Mouse (Mus musculus) ovary, postnatal 36 days (tissue): ENCODE data around the gene Siah3.
"Not testable (repeated sequence)": the region's sequence is repeated elsewhere in the genome, so short reads cannot be mapped to it uniquely, and the experiment has no call there.

Experiments used
- DNase-seq: peaks from one replicate; pipeline ENCODE4 v3.0.0; 2022; ENCODE audit warnings: low spot score, mixed read lengths

Siah3 gene

GRCm38 (mm10) chr14:75455743-75456421 lies at the start of gene Siah3:
TSS of gene Siah3 (plus strand) at chr14:75455982.
- no peak for DNase-seq

- no peak for DNase-seq
Observed at GRCm38 (mm10) chr14:75409772-75410171, 46.0 kb upstream of the Siah3 start.

GRCm38 (mm10) chr14:75410392-75410791 lies 45.4 kb upstream of the Siah3 start:
- no peak for DNase-seq

GRCm38 (mm10) chr14:75418721-75419120 lies 37.1 kb upstream of the Siah3 start:
- DNase-seq: no peak

GRCm38 (mm10) chr14:75419876-75420275 lies 35.9 kb upstream of the Siah3 start:
- DNase-seq: no peak

GRCm38 (mm10) chr14:75420811-75421210 lies 35.0 kb upstream of the Siah3 start:
- no peak for DNase-seq

- no peak for DNase-seq
Observed at GRCm38 (mm10) chr14:75431173-75431786, 24.5 kb upstream of the Siah3 start.

- DNase-seq: no peak
Observed at GRCm38 (mm10) chr14:75432850-75433249, 22.9 kb upstream of the Siah3 start.

- no peak for DNase-seq
Observed at GRCm38 (mm10) chr14:75434576-75434975, 21.2 kb upstream of the Siah3 start.

GRCm38 (mm10) chr14:75444486-75445105 lies 11.2 kb upstream of the Siah3 start:
- DNase-seq: no peak

GRCm38 (mm10) chr14:75445281-75445947 lies 10.4 kb upstream of the Siah3 start:
- DNase-seq: peak; percentile 51

- DNase-seq: no peak
Observed at GRCm38 (mm10) chr14:75445948-75446281, 9.9 kb upstream of the Siah3 start.

- not testable (repeated sequence) for DNase-seq
Observed at GRCm38 (mm10) chr14:75446314-75446713, 9.5 kb upstream of the Siah3 start.

GRCm38 (mm10) chr14:75453906-75454305 lies 1.9 kb upstream of the Siah3 start:
- DNase-seq: no peak

GRCm38 (mm10) chr14:75454716-75455115 lies 1.1 kb upstream of the Siah3 start:
- peak; percentile 44 for DNase-seq

GRCm38 (mm10) chr14:75455361-75455742 lies 430 bp upstream of the Siah3 start:
- no peak for DNase-seq

GRCm38 (mm10) chr14:75456489-75457220 lies 873 bp downstream of the Siah3 start:
- no peak for DNase-seq

- no peak for DNase-seq
Observed at GRCm38 (mm10) chr14:75457221-75457600, 1.4 kb downstream of the Siah3 start.

GRCm38 (mm10) chr14:75459431-75459830 lies 3.6 kb downstream of the Siah3 start:
- DNase-seq: no peak

- DNase-seq: no peak
Observed at GRCm38 (mm10) chr14:75459991-75460390, 4.2 kb downstream of the Siah3 start.

- DNase-seq: no peak
Observed at GRCm38 (mm10) chr14:75460436-75460835, 4.7 kb downstream of the Siah3 start.

GRCm38 (mm10) chr14:75461770-75462169 lies 6.0 kb downstream of the Siah3 start:
- no peak for DNase-seq
